Mouse (Mus musculus) layer of hippocampus, adult 8-10 months (tissue): ENCODE measurements at regions not wholly inside any gene's neighbourhood (a gene's known extent, or its start where the extent isn't known, plus 50 kb on each side); places are given as distances from the start of the nearest gene placed in this dataset.

Experiments
- DNase-seq, 2 experiments: peaks; one replicate each; pipeline ENCODE4 v3.0.0; 2022; ENCODE audit warnings: low spot score in 2 of 2

- no peak for DNase-seq
These were observed 696.8 kb upstream of the 4930412O13Rik start for GRCm38 (mm10) chr2:9184243-9184642.

GRCm38 (mm10) chr2:9185780-9186483, 695.1 kb upstream of the 4930412O13Rik start:
- DNase-seq = no peak

- DNase-seq = no peak
These were observed 687.9 kb upstream of the 4930412O13Rik start for GRCm38 (mm10) chr2:9193195-9193594.

DNA sequence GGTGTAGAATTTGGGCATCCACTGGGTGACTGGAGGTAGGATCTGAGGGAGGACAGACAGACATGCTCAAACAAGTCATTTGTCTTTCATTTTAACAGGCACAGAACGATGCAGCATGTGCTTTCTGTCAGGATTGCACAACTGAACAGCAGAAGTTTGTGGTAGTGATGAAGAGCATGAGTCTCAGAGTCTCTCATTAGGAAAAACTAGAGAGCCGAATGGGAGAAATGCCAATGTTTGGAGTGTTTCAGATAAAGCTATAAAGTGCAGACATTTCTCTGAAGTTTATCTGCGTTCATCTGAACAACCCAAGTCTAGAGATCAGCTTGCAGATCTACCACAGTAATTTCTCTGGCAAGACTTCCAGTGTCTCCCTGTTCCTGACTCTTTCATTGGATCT, 684.0 kb upstream of the 4930412O13Rik start:
- no peak for DNase-seq

- DNase-seq = no peak
These were observed 673.1 kb upstream of the 4930412O13Rik start for GRCm38 (mm10) chr2:9207963-9208362.
